Mouse (Mus musculus): ENCODE data around the gene Mindy4. TPM values are rescaled to one million over a fixed set of nuclear protein-coding genes. Genes with fewer than 3 reads are reported as not detected.

Mindy4 gene
- 7.7 and 10.2 TPM in 2 replicates for polyA plus RNA-seq (2015; fragmentation: Nextera tagmentation; extraction: Ambion mirVana)

DNA sequence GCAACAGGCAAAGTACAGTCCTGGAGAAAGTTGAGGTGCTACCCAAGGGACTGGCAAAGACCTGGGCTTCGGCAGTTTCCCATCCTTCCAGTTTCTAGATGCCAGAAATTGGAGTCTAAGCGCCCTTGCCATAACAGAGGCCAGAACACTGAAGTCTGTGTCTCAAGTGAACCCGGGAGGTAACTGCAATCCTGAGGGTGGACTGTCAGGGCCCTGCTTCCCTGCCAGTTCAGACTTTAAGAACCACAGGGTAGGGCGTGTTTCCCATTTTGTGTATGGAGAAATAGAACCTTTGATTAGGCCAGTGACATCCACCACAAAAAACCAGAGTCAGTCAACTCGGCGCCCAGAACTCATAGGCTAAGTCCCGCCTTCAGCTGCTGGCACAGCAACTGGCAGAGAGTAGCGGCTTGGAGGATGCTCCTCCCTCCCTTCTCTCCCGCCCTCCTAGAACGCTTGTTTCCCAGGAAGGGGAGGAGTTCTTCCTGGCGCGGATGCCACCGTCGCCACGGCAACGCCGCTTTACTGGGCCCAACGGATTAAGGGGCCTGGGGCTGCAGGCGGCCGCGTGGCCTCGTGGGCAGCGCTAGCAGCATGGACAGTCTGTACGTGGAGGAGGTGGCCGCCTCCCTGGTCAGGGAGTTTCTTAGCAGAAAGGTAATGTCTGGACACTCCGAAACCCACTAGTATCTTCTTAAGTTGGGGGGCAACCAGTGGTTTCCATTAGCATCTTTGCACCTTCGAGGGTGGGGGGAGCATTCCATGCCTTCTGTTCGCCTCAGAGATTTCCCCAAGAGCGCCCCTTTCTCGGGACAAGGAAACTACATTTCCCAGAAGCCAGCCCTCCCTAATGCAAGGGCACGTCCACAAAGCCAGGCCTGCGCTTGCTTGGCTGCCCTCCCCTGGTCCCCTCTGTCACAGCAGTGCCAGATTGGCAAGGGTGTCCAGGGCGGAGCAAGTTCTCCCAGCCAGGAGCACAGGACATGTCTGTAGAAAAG is at the start of gene Mindy4:
Gene Mindy4 (plus strand): TSS at position 471 of the 998 bp plus-strand sequence.
- no peaks in the 10 kb centered on the region for H3K36me3 ChIP-seq (ENCODE audit: control insufficient read depth, insufficient read depth, low read length)
- H3K27me3 ChIP-seq (ENCODE audit: control insufficient read depth, insufficient read depth, low read length), result no peaks in the 10 kb centered on the region
- peak; percentile 92 for ATAC-seq (ENCODE audit: insufficient read depth, low FRiP score)
- 0 out of 2 replicates have a peak, but pooled peaks cover 8% of the 10 kb centered on the region for H3K4me1 ChIP-seq (ENCODE audit: control insufficient read depth, insufficient read depth, low read length)
- H3K9me3 ChIP-seq (replicated peaks; ENCODE audit: control insufficient read depth, low read length), result no peaks in the 10 kb centered on the region
- 4% methylated on average over 33 of the region's 33 CpGs for WGBS
- peak within 1 kb of the TSS; percentile 74 for H3K9ac ChIP-seq (ENCODE audit: low read length)
- peak within 1 kb of the TSS; percentile 87 for H3K27ac ChIP-seq (ENCODE audit: low read length)
- H3K4me3 ChIP-seq (replicated peaks; ENCODE audit: low read length), result peak within 1 kb of the TSS; percentile 65
- peak within 1 kb of the TSS; percentile 83 for H3K4me2 ChIP-seq (ENCODE audit: low read depth, low read length)

DNA sequence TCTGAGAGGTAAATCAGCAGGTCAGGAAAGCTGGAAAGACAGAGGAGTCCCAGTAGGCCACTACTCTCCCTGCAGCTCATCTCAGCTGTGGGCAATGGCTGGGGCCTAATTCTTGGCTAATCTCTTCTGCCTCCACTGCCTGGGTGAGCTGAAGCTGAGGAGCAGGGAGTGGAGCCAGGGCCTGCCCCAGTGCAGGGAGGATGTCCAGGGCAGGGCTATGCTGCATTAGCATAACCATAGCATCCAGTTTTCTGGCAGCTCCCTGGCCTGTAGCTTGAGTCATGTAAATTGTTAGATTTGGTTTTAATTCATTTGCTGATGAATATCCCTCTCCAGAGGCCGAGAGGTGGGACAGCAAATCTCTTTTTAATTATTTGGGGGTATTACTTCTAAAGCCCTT is 43.9 kb upstream of the Mindy4 start:
- no peaks in the 10 kb centered on the region for H3K4me1 ChIP-seq (ENCODE audit: control insufficient read depth, insufficient read depth, low read length)
- no peak overlapping the region for H3K4me2 ChIP-seq (ENCODE audit: low read depth, low read length)
- H3K27me3 ChIP-seq (ENCODE audit: control insufficient read depth, insufficient read depth, low read length), result no peaks in the 10 kb centered on the region
- H3K27ac ChIP-seq (ENCODE audit: low read length), result no peak overlapping the region
- WGBS, result 67% methylated on average over 1 of the region's 1 CpGs
- no peak for ATAC-seq (ENCODE audit: insufficient read depth, low FRiP score)
- no peaks in the 10 kb centered on the region for H3K9me3 ChIP-seq (replicated peaks; ENCODE audit: control insufficient read depth, low read length)
- H3K9ac ChIP-seq (ENCODE audit: low read length), result no peak overlapping the region
- H3K36me3 ChIP-seq (ENCODE audit: control insufficient read depth, insufficient read depth, low read length), result no peaks in the 10 kb centered on the region
- no peak overlapping the region for H3K4me3 ChIP-seq (replicated peaks; ENCODE audit: low read length)

DNA sequence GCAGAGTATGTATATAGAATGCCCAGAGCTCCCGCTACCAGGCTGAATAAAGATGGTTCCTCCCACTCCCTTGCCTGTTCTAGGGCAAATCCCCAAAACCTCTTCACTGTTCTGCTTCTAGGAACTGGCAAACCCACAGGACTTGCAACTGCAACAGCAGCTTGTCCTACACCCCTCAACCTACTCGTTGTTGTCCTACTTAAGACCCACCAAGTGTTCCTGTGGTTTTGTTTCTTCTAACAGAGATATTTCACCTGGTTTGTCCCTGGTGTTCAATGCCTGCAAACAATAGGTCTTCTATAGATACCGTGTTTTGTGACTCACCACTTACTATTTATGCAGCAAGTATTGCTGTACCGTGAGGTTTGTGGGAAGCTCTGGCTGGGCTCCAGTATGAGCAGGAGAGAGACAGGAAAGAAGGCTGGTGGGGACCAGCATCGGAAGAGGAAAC is 41.8 kb upstream of the Mindy4 start:
- ATAC-seq (ENCODE audit: insufficient read depth, low FRiP score), result no peak
- Histone ChIP-seq H3K4me3 (replicated peaks; ENCODE audit: low read length) (no peak overlapping the region), H3K4me1 (ENCODE audit: control insufficient read depth, insufficient read depth, low read length) (no peaks in the 10 kb centered on the region), H3K4me2 (ENCODE audit: low read depth, low read length) (no peak overlapping the region), H3K27ac (ENCODE audit: low read length) (no peak overlapping the region), H3K27me3 (ENCODE audit: control insufficient read depth, insufficient read depth, low read length) (no peaks in the 10 kb centered on the region; the same call in 1 of the 2 replicates), H3K36me3 (ENCODE audit: control insufficient read depth, insufficient read depth, low read length) (no peaks in the 10 kb centered on the region), H3K9me3 (replicated peaks; ENCODE audit: control insufficient read depth, low read length) (no peaks in the 10 kb centered on the region), H3K9ac (ENCODE audit: low read length) (no peak overlapping the region)
- WGBS, result 68% methylated on average over 5 of the region's 5 CpGs

DNA sequence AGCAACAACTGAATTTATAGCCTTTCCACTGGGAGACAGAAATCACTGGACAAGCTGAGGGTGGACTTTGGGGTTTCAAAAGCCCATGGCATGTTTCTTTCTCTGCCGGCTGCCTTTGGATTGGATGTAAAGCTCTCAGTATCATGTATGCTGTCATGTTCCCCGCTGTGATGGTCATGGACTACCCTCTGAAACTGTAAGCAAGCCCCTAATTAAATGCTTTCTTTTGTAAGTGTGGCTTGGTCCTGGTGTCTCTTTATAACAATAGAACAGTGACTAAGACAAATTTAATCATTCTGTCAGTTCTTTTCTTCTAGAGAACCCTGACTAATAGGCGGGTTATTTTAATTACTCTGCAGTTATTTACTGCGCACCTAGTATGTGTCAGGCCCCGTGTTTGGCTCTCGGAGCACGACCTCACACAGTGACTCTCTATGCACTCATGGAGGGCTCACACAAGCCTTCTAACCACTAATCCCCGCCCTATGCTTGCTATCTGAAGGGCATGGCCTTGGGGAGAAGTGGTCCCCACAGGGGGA is 40.1 kb upstream of the Mindy4 start:
- no peak overlapping the region for H3K4me3 ChIP-seq (replicated peaks; ENCODE audit: low read length)
- no peak overlapping the region for H3K4me2 ChIP-seq (ENCODE audit: low read depth, low read length)
- no peaks in the 10 kb centered on the region; the same call in 1 of the 2 replicates for H3K27me3 ChIP-seq (ENCODE audit: control insufficient read depth, insufficient read depth, low read length)
- H3K9me3 ChIP-seq (replicated peaks; ENCODE audit: control insufficient read depth, low read length), result no peaks in the 10 kb centered on the region
- no peak for ATAC-seq (ENCODE audit: insufficient read depth, low FRiP score)
- no peak overlapping the region for H3K9ac ChIP-seq (ENCODE audit: low read length)
- 78% methylated on average over 8 of the region's 8 CpGs for WGBS
- H3K4me1 ChIP-seq (ENCODE audit: control insufficient read depth, insufficient read depth, low read length), result no peaks in the 10 kb centered on the region
- H3K36me3 ChIP-seq (ENCODE audit: control insufficient read depth, insufficient read depth, low read length), result no peaks in the 10 kb centered on the region
- H3K27ac ChIP-seq (ENCODE audit: low read length), result no peak overlapping the region

DNA sequence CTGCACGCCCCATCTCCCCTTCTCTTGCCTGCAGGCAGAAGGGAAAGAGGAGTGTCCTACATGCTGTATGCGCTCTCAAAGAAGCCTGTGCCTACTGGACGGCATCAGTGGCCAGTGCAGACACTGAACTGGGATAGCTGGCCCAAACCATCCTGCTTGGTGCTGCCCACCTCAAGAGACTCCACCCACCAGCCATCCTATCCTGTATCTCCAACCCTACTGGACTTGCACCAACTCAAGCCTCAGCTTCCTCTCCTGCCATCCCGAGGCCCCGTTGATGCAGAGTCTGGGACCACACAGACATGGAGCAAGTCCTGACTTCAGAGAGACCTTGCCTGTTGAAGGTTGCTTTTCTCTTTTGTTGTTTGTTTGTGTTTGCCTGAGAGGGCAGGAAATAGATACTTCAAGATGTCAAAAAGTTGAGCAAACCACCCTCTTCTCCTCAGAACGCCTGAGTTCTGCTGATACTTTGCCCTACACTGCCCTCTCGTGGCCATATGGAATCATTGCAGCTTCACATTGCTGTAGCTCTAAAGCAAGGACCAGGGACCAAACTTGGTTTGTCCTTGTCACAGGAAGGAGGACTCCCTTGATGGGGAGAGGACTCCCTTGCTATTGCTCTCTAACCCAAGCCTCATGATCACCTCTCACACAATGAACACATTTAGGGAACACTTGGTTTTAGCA is 36.3 kb upstream of the Mindy4 start:
- Histone ChIP-seq H3K27ac (ENCODE audit: low read length) (no peak overlapping the region), H3K27me3 (ENCODE audit: control insufficient read depth, insufficient read depth, low read length) (no peaks in the 10 kb centered on the region; the same call in 1 of the 2 replicates), H3K9me3 (replicated peaks; ENCODE audit: control insufficient read depth, low read length) (no peaks in the 10 kb centered on the region), H3K4me1 (ENCODE audit: control insufficient read depth, insufficient read depth, low read length) (no peaks in the 10 kb centered on the region), H3K9ac (ENCODE audit: low read length) (no peak overlapping the region), H3K36me3 (ENCODE audit: control insufficient read depth, insufficient read depth, low read length) (no peaks in the 10 kb centered on the region), H3K4me2 (ENCODE audit: low read depth, low read length) (no peak overlapping the region), H3K4me3 (replicated peaks; ENCODE audit: low read length) (no peak overlapping the region)
- ATAC-seq (ENCODE audit: insufficient read depth, low FRiP score), result no peak
- 44% methylated on average over 7 of the region's 7 CpGs for WGBS

DNA sequence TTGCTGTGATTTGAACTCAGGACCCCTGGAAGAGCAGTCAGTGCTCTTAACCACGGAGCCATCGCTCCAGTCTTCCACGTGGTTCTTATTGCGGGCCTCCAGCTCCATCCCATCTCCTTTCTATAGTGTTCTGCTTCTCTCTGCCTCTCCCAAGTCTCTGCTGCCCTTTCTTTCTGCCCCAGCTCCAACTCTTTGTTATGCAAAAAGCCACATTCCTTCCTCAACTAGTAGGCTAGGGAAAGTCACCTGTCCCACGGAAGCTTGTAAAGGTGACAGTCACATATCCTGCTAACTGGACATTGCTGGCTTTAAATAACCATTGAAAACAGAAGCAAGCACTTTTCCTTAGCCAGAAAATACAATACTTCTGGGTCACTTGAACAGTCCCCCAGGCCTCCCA is 33.4 kb upstream of the Mindy4 start:
- Histone ChIP-seq H3K36me3 (ENCODE audit: control insufficient read depth, insufficient read depth, low read length) (no peaks in the 10 kb centered on the region), H3K4me2 (ENCODE audit: low read depth, low read length) (no peak overlapping the region), H3K27me3 (ENCODE audit: control insufficient read depth, insufficient read depth, low read length) (no peaks in the 10 kb centered on the region; the same call in 1 of the 2 replicates), H3K9me3 (replicated peaks; ENCODE audit: control insufficient read depth, low read length) (no peaks in the 10 kb centered on the region), H3K4me1 (ENCODE audit: control insufficient read depth, insufficient read depth, low read length) (no peaks in the 10 kb centered on the region), H3K4me3 (replicated peaks; ENCODE audit: low read length) (no peak overlapping the region), H3K9ac (ENCODE audit: low read length) (no peak overlapping the region), H3K27ac (ENCODE audit: low read length) (no peak overlapping the region)
- ATAC-seq (ENCODE audit: insufficient read depth, low FRiP score), result no peak
- 64% methylated on average over 5 of the region's 5 CpGs for WGBS

DNA sequence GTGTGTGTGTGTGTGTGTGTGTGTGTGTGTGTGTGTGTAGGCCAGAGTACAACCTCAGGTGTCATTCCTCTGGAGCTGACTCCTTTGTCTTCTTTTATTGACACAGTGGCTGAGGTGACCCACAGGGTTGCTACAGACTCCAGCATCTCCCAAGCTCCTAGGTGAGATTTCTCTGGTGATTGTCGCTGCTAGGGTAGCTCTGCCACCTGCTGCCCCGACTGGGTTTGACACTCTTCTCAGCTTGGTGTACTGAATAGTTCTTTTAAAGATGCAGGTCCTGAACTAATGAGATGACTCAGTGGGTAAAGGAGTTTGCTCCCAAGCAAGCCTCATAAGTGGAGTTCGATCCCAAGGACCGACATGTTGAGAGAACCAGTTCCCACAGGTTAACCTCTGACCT is 31.5 kb upstream of the Mindy4 start:
- Histone ChIP-seq H3K4me3 (replicated peaks; ENCODE audit: low read length) (no peak overlapping the region), H3K27ac (ENCODE audit: low read length) (no peak overlapping the region), H3K36me3 (ENCODE audit: control insufficient read depth, insufficient read depth, low read length) (no peaks in the 10 kb centered on the region), H3K27me3 (ENCODE audit: control insufficient read depth, insufficient read depth, low read length) (no peaks in the 10 kb centered on the region), H3K4me1 (ENCODE audit: control insufficient read depth, insufficient read depth, low read length) (no peaks in the 10 kb centered on the region), H3K9ac (ENCODE audit: low read length) (no peak overlapping the region), H3K4me2 (ENCODE audit: low read depth, low read length) (no peak overlapping the region), H3K9me3 (replicated peaks; ENCODE audit: control insufficient read depth, low read length) (no peaks in the 10 kb centered on the region)
- WGBS, result 49% methylated on average over 4 of the region's 4 CpGs
- ATAC-seq (ENCODE audit: insufficient read depth, low FRiP score), result no peak

DNA sequence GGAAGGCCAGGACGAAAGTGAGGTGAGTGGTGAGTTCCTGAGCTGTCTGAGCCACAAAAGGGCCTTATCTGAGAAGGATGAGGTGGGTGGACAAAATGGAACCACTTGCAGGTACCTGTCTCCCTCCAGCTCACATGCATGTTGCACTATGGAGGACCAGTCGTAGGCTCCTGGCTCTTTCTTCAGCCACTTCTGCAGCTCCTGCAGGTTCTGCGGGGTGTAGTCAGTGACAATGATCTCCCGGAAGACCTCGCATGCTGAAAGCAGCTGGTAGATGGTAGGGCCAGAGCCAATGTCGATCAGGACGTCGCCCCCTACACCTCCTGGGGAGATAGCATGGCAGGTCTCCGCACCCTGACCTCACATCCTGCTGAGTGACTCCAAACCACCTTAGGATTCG is 30.0 kb upstream of the Mindy4 start:
- Histone ChIP-seq H3K4me3 (replicated peaks; ENCODE audit: low read length) (no peak overlapping the region), H3K27ac (ENCODE audit: low read length) (no peak overlapping the region), H3K27me3 (ENCODE audit: control insufficient read depth, insufficient read depth, low read length) (no peaks in the 10 kb centered on the region), H3K36me3 (ENCODE audit: control insufficient read depth, insufficient read depth, low read length) (no peaks in the 10 kb centered on the region), H3K4me1 (ENCODE audit: control insufficient read depth, insufficient read depth, low read length) (no peaks in the 10 kb centered on the region), H3K9ac (ENCODE audit: low read length) (no peak overlapping the region), H3K9me3 (replicated peaks; ENCODE audit: control insufficient read depth, low read length) (no peaks in the 10 kb centered on the region), H3K4me2 (ENCODE audit: low read depth, low read length) (no peak overlapping the region)
- WGBS, result 77% methylated on average over 10 of the region's 10 CpGs
- ATAC-seq (ENCODE audit: insufficient read depth, low FRiP score), result no peak

DNA sequence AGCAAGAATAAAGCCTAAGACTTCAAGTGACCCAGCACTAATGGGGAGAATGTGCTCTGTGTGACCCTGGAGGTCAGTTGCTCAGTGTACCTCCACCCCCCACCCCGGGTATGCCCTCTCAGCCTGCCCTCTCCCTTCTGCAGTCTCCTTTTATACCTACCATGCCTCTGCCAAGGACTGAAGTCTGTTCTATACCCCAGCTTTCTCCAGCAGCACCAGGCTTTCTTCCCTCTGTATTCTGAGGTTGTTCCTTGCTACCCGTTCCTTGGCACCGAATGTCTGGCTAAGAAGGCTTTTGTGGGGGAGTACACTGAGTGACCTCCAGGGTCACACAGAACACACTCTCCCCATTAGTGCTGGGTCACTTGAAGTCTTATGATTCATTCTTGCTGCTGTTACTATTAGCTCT is 29.2 kb upstream of the Mindy4 start:
- no peak overlapping the region for H3K4me3 ChIP-seq (replicated peaks; ENCODE audit: low read length)
- no peak overlapping the region for H3K27ac ChIP-seq (ENCODE audit: low read length)
- no peak overlapping the region for H3K4me2 ChIP-seq (ENCODE audit: low read depth, low read length)
- H3K36me3 ChIP-seq (ENCODE audit: control insufficient read depth, insufficient read depth, low read length), result no peaks in the 10 kb centered on the region
- no peaks in the 10 kb centered on the region for H3K27me3 ChIP-seq (ENCODE audit: control insufficient read depth, insufficient read depth, low read length)
- H3K9ac ChIP-seq (ENCODE audit: low read length), result no peak overlapping the region
- no peaks in the 10 kb centered on the region for H3K9me3 ChIP-seq (replicated peaks; ENCODE audit: control insufficient read depth, low read length)
- 38% methylated on average over 3 of the region's 3 CpGs for WGBS
- H3K4me1 ChIP-seq (ENCODE audit: control insufficient read depth, insufficient read depth, low read length), result no peaks in the 10 kb centered on the region
- ATAC-seq (ENCODE audit: insufficient read depth, low FRiP score), result no peak
